Mouse (Mus musculus) myocyte (in vitro differentiated cells): ENCODE measurements around the gene Bckdha. TPM values are rescaled to one million over a fixed set of nuclear protein-coding genes. Genes with fewer than 3 reads are reported as not detected.

Experiments used
- H3K27me3 ChIP-seq: one replicate; pipeline ENCODE4 v1.6.1; 2011; ENCODE audit not compliant: control insufficient read depth, insufficient read depth, insufficient read length
- H3K36me3 ChIP-seq: one replicate; pipeline ENCODE4 v1.6.1; 2011; ENCODE audit not compliant: control insufficient read depth, insufficient read depth
- H3K4me2 ChIP-seq: one replicate; pipeline ENCODE4 v1.6.1; 2011; ENCODE audit warnings: low read depth, control low read depth
- H3K4me3 ChIP-seq: one replicate; pipeline ENCODE4 v1.5.1; 2011; ENCODE audit warnings: mild to moderate bottlenecking, control low read depth, moderate library complexity
- H3K79me2 ChIP-seq: one replicate; pipeline ENCODE4 v1.6.1; 2011; ENCODE audit not compliant: control insufficient read depth, insufficient read depth
- H3ac ChIP-seq: one replicate; pipeline ENCODE4 v1.6.1; 2011; ENCODE audit not compliant: control insufficient read depth, insufficient read length
- CEBPB ChIP-seq: IDR thresholded peaks from 2 replicates; pipeline ENCODE4 v1.6.1; 2011; ENCODE audit warnings: mild to moderate bottlenecking, moderate library complexity; ENCODE audit not compliant: poor library complexity, insufficient read depth, severe bottlenecking
- E2F4 ChIP-seq: IDR thresholded peaks from one replicate; pipeline ENCODE4 v1.6.1; 2011; ENCODE audit warnings: mild to moderate bottlenecking, control low read depth, moderate library complexity; ENCODE audit not compliant: insufficient read depth
- MAX ChIP-seq: IDR thresholded peaks from one replicate; pipeline ENCODE4 v1.6.1; 2011; ENCODE audit warnings: low read depth, mild to moderate bottlenecking, control low read depth
- MYOD1 ChIP-seq, 3 experiments: IDR thresholded peaks; one replicate each; pipeline ENCODE4 v1.6.1; 2011; ENCODE audit warnings: control low read depth in 2 of 3, low read depth in 2 of 3, mild to moderate bottlenecking in 2 of 3, moderate library complexity in 1 of 3; ENCODE audit not compliant: insufficient read length in 2 of 3, control insufficient read depth in 1 of 3
- MYOG ChIP-seq, 3 experiments: IDR thresholded peaks; one replicate each; pipeline ENCODE4 v1.6.1; 2011; ENCODE audit warnings: control low read depth in 2 of 3, low read depth in 2 of 3, mild to moderate bottlenecking in 2 of 3; ENCODE audit not compliant: insufficient read length in 2 of 3, control insufficient read depth in 1 of 3, insufficient read depth in 1 of 3
- POLR2A ChIP-seq: IDR thresholded peaks from one replicate; pipeline ENCODE4 v1.6.1; 2011; ENCODE audit warnings: low read depth, mild to moderate bottlenecking, control low read depth, moderate library complexity; ENCODE audit not compliant: insufficient read length
- POLR2AphosphoS2 ChIP-seq: IDR thresholded peaks from one replicate; pipeline ENCODE4 v1.6.1; 2011; ENCODE audit warnings: low read depth, control low read depth; ENCODE audit not compliant: insufficient read length
- REST ChIP-seq: IDR thresholded peaks from one replicate; pipeline ENCODE4 v1.6.1; 2011; ENCODE audit warnings: mild to moderate bottlenecking, control low read depth, moderate library complexity; ENCODE audit not compliant: insufficient read depth, insufficient read length
- SRF ChIP-seq: IDR thresholded peaks from one replicate; pipeline ENCODE4 v1.6.1; 2011; ENCODE audit warnings: low read depth; ENCODE audit not compliant: control insufficient read depth, insufficient read length
- TCF12 ChIP-seq: IDR thresholded peaks from one replicate; pipeline ENCODE4 v1.6.1; 2011; ENCODE audit warnings: mild to moderate bottlenecking, control low read depth; ENCODE audit not compliant: poor library complexity, insufficient read depth, severe bottlenecking
- TCF3 ChIP-seq: IDR thresholded peaks from one replicate; pipeline ENCODE4 v1.6.1; 2011; ENCODE audit warnings: low read depth, control low read depth; ENCODE audit not compliant: insufficient read length
- USF1 ChIP-seq: IDR thresholded peaks from one replicate; pipeline ENCODE4 v1.6.1; 2011; ENCODE audit warnings: low read depth, mild to moderate bottlenecking, control low read depth, moderate library complexity
- polyA plus RNA-seq: library from polyadenylated mRNA; unstranded; fragments of >200 nt; fragmentation: generic; extraction: Trizol; gene quantifications from one replicate; pipeline ENCODE4 v1.2.1, GENCODE M21; 2012; ENCODE audit warnings: missing spikeins

Gene Bckdha
- polyA plus RNA-seq, 1 experiment = 54.9 TPM

GRCm38 (mm10) chr7:25626509-25627430 lies 32.0 kb downstream of the Bckdha start, which contains the start of gene B3gnt8:
TSS of gene B3gnt8 (plus strand) at chr7:25626654.
- H3K4me3 ChIP-seq = peak within 1 kb of the TSS; percentile 16
- H3K36me3 ChIP-seq = no peaks in the 10 kb centered on the region
- H3K79me2 ChIP-seq = no peaks in the 10 kb centered on the region
- H3K27me3 ChIP-seq = no peaks in the 10 kb centered on the region
- H3K4me2 ChIP-seq = peak within 1 kb of the TSS; percentile 89
- TF ChIP-seq MYOD1 (IDR thresholded peaks at IDR 0.05; ENCODE audit: control insufficient read depth in 1 of 3, insufficient read length in 2 of 3, low read depth in 2 of 3) = no peak
- no peak within 1 kb of the TSS for H3ac ChIP-seq

- no peaks in the 10 kb centered on the region for H3K36me3 ChIP-seq
- no peak overlapping the region for H3ac ChIP-seq
- H3K4me3 ChIP-seq = no peak overlapping the region
- no peak overlapping the region for H3K4me2 ChIP-seq
- no peaks in the 10 kb centered on the region for H3K27me3 ChIP-seq
- TF ChIP-seq SRF (no peak), E2F4 (no peak), MYOD1 (IDR thresholded peaks at IDR 0.05; ENCODE audit: control insufficient read depth in 1 of 3, insufficient read length in 2 of 3, low read depth in 2 of 3) (no peak), USF1 (no peak), MYOG (IDR thresholded peaks at IDR 0.05; ENCODE audit: control insufficient read depth in 1 of 3, insufficient read depth in 1 of 3, insufficient read length in 2 of 3, low read depth in 2 of 3) (no peak), REST (no peak), MAX (no peak), POLR2AphosphoS2 (no peak), CEBPB (no peak)
- H3K79me2 ChIP-seq = no peaks in the 10 kb centered on the region
Observed at GRCm38 (mm10) chr7:25625594-25626250, 33.1 kb downstream of the Bckdha start.

GRCm38 (mm10) chr7:25624851-25625250 lies 33.9 kb downstream of the Bckdha start:
- Histone ChIP-seq H3ac (no peak overlapping the region), H3K4me2 (no peak overlapping the region), H3K4me3 (no peak overlapping the region), H3K36me3 (no peaks in the 10 kb centered on the region), H3K79me2 (no peaks in the 10 kb centered on the region), H3K27me3 (no peaks in the 10 kb centered on the region)
- TF ChIP-seq MAX (no peak), MYOG (IDR thresholded peaks at IDR 0.05; ENCODE audit: control insufficient read depth in 1 of 3, insufficient read depth in 1 of 3, insufficient read length in 2 of 3, low read depth in 2 of 3) (peak in 2 of 3 experiments; percentile 79 to 88), SRF (no peak), TCF3 (peak; percentile 47), USF1 (no peak), CEBPB (no peak), POLR2A (no peak), REST (no peak), E2F4 (no peak), TCF12 (peak; percentile 5), POLR2AphosphoS2 (no peak), MYOD1 (IDR thresholded peaks at IDR 0.05; ENCODE audit: control insufficient read depth in 1 of 3, insufficient read length in 2 of 3, low read depth in 2 of 3) (peak; percentile 53 to 98 (median 96))

- Histone ChIP-seq H3K4me3 (no peak overlapping the region), H3K36me3 (no peaks in the 10 kb centered on the region), H3ac (no peak overlapping the region), H3K27me3 (no peaks in the 10 kb centered on the region), H3K79me2 (no peaks in the 10 kb centered on the region), H3K4me2 (no peak overlapping the region)
- TF ChIP-seq E2F4 (no peak), TCF3 (no peak), MAX (no peak), USF1 (no peak), MYOG (IDR thresholded peaks at IDR 0.05; ENCODE audit: control insufficient read depth in 1 of 3, insufficient read depth in 1 of 3, insufficient read length in 2 of 3, low read depth in 2 of 3) (no peak), CEBPB (no peak), SRF (no peak), REST (no peak), TCF12 (no peak), MYOD1 (IDR thresholded peaks at IDR 0.05; ENCODE audit: control insufficient read depth in 1 of 3, insufficient read length in 2 of 3, low read depth in 2 of 3) (no peak), POLR2AphosphoS2 (no peak), POLR2A (no peak)
Observed at GRCm38 (mm10) chr7:25623857-25624370, 34.9 kb downstream of the Bckdha start.
